Mouse (Mus musculus): ENCODE measurements around the gene Frrs1.

DNA sequence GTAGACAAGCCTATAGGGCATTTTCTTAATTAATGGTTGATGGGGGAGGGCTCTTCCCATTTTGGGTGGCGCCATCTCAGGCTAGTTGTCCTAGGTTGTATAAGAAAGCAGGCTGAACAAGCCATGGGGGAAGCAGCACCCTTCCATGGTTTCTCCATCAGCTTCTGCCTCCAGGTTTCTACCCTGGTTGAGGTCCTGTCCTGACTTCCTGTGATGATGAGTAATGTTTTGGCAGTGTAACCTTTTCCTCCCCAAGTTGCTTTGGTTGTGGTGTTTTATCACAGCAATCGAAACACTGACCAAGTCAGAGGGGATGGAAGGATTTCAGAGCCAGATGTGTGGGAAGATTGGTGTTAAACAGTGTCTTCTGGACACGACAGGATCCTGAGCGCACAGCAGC is 87.2 kb downstream of the Frrs1 start:
- TF ChIP-seq GATA1 (IDR thresholded peaks at IDR 0.05; ENCODE audit: low read length), result no peak
- no peak for TF ChIP-seq TAL1 (IDR thresholded peaks at IDR 0.05; ENCODE audit: low read length)

All from erythroblast, embryonic 14.5 days (primary cell).